Mouse (Mus musculus) spleen, adult 18-20 months (tissue): ENCODE measurements around the gene Zfp52.

ENCODE experiments used
- DNase-seq, 2 experiments: peaks; one replicate each; pipeline ENCODE4 v3.0.0; 2022; ENCODE audit warnings: mixed read lengths in 2 of 2

Gene Zfp52

DNA sequence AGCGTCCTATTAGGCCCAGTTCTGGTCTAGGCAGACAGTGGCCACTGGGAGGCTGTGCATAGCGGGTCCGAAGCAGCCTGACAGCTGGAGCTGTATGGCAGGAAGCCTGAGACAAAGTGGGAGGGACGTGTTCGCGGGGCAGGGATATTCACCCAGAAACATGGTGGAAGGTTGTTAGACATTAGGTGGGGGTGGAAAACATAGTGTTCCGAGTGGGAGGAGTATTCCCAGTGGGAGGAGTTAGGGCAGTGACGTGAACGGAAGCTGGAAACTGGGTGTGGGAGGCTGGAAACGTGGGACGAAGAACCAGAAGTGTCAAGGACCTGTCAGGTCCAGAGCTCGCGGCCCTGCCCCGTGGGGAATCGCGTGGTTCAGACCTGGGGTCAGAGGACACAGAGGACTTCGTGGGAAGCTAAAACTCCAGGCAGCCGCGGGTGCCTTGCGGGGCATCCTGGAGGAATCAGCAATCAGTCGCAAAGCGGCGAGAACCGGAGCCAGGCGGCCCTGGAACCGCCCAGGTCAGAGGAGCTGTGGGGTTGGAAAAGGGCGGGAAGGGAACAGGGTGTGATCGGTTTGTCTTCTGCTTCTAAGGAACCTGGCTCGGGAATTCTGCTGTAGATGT, 31.5 kb downstream of the Zfp52 start, which contains the start of gene Zfp948:
Gene Zfp948 (plus strand): TSS at position 281 of the 622 bp plus-strand sequence.
- peak; percentile 37 to 43 for DNase-seq

- no peak for DNase-seq
Measured at GRCm38 (mm10) chr17:21567696-21568095, 32.4 kb downstream of the Zfp52 start.

DNA sequence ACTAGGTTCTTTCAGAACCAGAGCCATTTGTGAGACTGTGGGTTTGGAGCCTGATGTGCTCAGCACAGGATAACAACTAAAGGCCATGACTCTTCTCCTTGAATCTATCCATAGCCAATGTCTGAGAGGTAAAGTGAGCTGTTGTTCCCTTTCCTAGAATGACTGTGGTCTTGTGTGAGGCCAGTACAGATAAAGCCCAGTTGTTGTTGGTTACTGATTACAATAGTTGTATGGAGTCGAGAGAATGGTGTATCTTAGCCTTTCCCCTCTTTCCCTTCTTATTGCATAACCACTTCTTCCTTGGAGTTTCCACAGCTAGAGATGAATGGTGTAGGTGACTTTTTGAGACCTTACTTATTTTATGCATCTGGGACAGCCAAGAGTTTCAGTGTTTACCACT, 43.7 kb downstream of the Zfp52 start:
- no peak for DNase-seq

- DNase-seq, result peak in 1 of 2 experiments; percentile 15
Measured at GRCm38 (mm10) chr17:21579493-21580175, 44.3 kb downstream of the Zfp52 start.

DNA sequence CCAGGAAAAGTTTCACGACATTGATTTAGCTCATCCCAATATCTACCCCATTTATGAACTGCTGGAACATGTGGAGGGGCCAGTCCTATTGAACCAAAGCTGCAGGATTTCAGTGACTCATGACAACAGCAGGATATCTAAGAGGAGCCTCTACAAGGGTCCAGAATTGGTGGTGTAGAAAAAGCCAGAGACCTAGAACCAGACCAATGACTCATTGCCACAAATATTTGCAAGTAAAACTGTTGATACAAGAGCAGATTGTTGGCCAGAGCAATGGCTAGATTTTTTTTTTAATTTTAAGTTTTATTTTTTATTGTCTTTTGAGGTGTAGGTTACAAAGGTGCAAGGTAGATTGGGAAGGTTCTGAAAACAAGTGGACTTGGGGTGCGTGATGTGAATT, 50.2 kb downstream of the Zfp52 start:
- DNase-seq, result no peak
